Mouse (Mus musculus) intestine, embryonic 16.5 days (tissue): Measurements from ENCODE around the gene Gprc5b. TPM values are rescaled to one million over a fixed set of nuclear protein-coding genes. Genes with fewer than 3 reads are reported as not detected.
A peak's percentile ranks its signal among the peaks of the same experiment; 100 is the strongest.

Experiments
- ATAC-seq: fragments of 200-750 bp; cut with Nextera tagmentation; 2 replicates; pipeline ENCODE4 v1.8.0; 2017; ENCODE audit warnings: moderate TSS enrichment, moderate library complexity
- H3K27ac ChIP-seq: fragments of 300-500 bp; sonication (generic); 2 replicates; pipeline ENCODE4 v1.5.1; 2014; ENCODE audit warnings: mild to moderate bottlenecking, low read length
- H3K27me3 ChIP-seq: fragments of 300-500 bp; sonication (generic); replicated peaks from 2 replicates; pipeline ENCODE4 v1.6.1; 2014; ENCODE audit warnings: low read length, control low read depth, mixed read lengths; ENCODE audit not compliant: control insufficient read depth, insufficient read depth
- H3K36me3 ChIP-seq: fragments of 300-500 bp; sonication (generic); 2 replicates; pipeline ENCODE4 v1.6.1; 2014; ENCODE audit warnings: low read length, control low read depth; ENCODE audit not compliant: control insufficient read depth, insufficient read depth
- H3K4me1 ChIP-seq: fragments of 300-500 bp; sonication (generic); 2 replicates; pipeline ENCODE4 v1.6.1; 2014; ENCODE audit warnings: low read length, control low read depth, mixed read lengths; ENCODE audit not compliant: control insufficient read depth, insufficient read depth
- H3K4me2 ChIP-seq: fragments of 300-500 bp; sonication (generic); 2 replicates; pipeline ENCODE4 v1.6.1; 2014; ENCODE audit warnings: low read depth, low read length, control low read depth
- H3K4me3 ChIP-seq: fragments of 300-500 bp; sonication (generic); 2 replicates; pipeline ENCODE4 v1.5.1; 2014; ENCODE audit warnings: mild to moderate bottlenecking, low read length
- H3K9ac ChIP-seq: fragments of 300-500 bp; sonication (generic); 2 replicates; pipeline ENCODE4 v1.6.1; 2014; ENCODE audit warnings: low read depth, low read length
- H3K9me3 ChIP-seq: fragments of 300-500 bp; sonication (generic); 2 replicates; pipeline ENCODE4 v1.6.1; 2016; ENCODE audit warnings: low read length, control low read depth; ENCODE audit not compliant: control insufficient read depth
- WGBS: fragments of 180-500 bp; shearing (Covaris S2); extraction: QIAGEN DNeasy Blood & Tissue Kit; methylation state at CpG from one replicate; pipeline ENCODE4 v1.1.7; 2014; 5-methylcytosine and 5-hydroxymethylcytosine counted together
- polyA plus RNA-seq: library from polyadenylated mRNA; unstranded; fragments of >200 nt; fragmentation: Nextera tagmentation; extraction: Ambion mirVana; gene quantifications from 2 replicates; pipeline ENCODE4 v1.2.1, GENCODE M21; 2015

The Gprc5b gene
- polyA plus RNA-seq, 1 experiment from 2014 or later = 2.8 TPM

DNA sequence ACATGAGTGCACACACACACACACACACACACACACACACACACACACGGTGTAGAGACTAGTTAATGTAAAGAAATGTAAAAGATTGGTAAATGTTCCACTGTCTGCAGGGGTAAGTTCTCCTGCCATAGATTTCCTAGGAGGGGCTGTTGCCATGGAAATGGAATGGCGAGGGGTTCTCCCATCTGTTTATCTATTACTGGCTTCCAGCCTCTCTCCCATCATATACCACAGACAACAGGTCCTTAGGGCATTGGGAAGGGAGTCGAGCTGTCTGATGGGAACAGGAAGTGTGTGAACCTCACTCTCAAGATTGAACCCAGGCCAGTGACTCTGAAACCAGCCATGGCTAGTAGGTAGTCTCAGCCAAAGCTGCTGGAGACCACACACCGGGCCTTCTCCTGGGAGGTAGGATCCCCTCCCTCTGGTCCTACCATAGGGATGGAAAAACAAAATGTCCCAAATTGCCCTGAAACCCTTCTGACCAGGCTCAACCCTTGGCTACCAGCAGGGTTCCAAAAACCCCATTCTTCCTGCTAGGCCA is 3.6 kb downstream of the Gprc5b start:
- Histone ChIP-seq H3K9ac (no peak overlapping the region), H3K27me3 (no peaks in the 10 kb centered on the region), H3K4me2 (no peak overlapping the region), H3K27ac (no peak overlapping the region), H3K36me3 (no peaks in the 10 kb centered on the region), H3K4me3 (no peak overlapping the region), H3K4me1 (peaks cover 21% of the 10 kb centered on the region), H3K9me3 (no peaks in the 10 kb centered on the region)
- ATAC-seq = no peak
- WGBS = 41% methylated on average over 4 of the region's 4 CpGs

DNA sequence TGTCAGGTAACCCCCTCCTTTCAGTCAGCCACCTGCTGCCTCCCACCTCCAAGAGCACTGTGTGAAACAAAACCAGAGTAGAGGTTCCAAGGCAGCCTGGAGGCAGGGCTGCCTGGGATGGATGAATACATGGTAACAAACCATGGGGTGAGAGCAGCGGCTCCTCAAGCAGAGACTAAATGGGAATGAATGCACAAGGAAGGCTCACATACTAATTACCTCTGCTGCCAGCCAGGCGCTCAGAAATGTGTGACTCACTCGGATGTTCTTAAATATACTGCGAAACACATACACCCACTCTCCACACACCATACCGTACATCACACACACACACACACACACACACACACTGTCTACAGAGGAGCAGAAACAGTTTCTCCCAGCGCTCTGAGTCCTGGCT is 4.7 kb downstream of the Gprc5b start:
- Histone ChIP-seq H3K9ac (no peak overlapping the region), H3K27me3 (no peaks in the 10 kb centered on the region), H3K4me3 (no peak overlapping the region)

DNA sequence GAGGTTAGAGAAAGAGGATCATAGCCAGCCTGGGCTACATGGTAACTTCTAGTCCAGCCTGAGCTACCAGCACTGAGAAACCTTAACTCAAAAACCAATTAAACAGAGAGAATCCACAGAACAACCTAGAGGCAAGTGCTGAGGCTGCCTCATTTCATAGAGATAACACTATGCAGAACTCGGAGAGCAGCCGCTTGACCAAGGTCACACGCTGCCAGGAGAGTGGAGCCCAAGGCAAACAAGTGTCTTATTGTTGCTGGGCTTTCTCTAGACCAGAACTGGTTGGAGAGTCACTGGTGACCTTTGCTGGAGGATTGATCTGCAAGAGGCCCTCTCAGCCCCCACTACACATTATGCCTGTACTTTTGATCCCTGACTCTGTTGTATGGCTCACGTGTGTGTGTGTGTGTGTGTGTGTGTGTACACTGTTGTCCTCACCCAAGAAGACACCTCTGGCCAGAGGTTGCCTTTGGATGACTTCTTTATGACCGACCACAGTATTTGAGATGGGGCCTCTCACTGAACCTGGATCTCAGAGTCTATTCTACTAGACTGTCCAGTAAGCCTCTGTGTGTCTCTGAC is 5.6 kb downstream of the Gprc5b start:
- 59% methylated on average over 5 of the region's 5 CpGs for WGBS
- no peaks in the 10 kb centered on the region for H3K9me3 ChIP-seq
- H3K4me2 ChIP-seq = no peak overlapping the region
- no peaks in the 10 kb centered on the region for H3K27me3 ChIP-seq
- H3K9ac ChIP-seq = no peak overlapping the region
- H3K27ac ChIP-seq = no peak overlapping the region
- H3K36me3 ChIP-seq = no peaks in the 10 kb centered on the region
- H3K4me1 ChIP-seq = peaks cover 13% of the 10 kb centered on the region
- H3K4me3 ChIP-seq = no peak overlapping the region
- peak; percentile 36 for ATAC-seq

More for the DNA sequence above, 4.7 kb downstream of the Gprc5b start:
- ATAC-seq = no peak
- H3K9me3 ChIP-seq = no peaks in the 10 kb centered on the region
- WGBS = 75% methylated on average over 6 of the region's 6 CpGs
- H3K4me1 ChIP-seq = peaks cover 13% of the 10 kb centered on the region
- no peak overlapping the region for H3K27ac ChIP-seq
- H3K36me3 ChIP-seq = no peaks in the 10 kb centered on the region
- H3K4me2 ChIP-seq = no peak overlapping the region

DNA sequence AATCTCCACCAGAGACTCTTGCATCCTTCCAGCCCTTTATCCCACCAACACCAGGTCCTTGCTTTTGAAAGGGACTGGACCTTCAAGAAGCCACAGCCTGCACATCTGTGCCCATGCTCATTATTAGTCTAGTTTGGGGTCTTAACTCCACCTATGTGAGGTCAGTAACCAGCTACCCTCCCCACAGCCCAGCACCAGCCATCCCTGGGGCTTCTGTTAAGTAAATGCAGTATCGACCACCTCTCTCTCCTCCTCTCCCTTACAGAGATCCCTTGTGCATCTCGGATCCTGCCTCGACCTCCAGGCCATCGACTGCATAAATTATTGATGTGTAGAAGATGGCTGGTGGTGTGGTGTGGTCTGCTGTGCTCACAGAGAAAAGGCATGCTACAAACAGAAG is 8.6 kb downstream of the Gprc5b start:
- ATAC-seq = no peak
- 71% methylated on average over 4 of the region's 4 CpGs for WGBS

DNA sequence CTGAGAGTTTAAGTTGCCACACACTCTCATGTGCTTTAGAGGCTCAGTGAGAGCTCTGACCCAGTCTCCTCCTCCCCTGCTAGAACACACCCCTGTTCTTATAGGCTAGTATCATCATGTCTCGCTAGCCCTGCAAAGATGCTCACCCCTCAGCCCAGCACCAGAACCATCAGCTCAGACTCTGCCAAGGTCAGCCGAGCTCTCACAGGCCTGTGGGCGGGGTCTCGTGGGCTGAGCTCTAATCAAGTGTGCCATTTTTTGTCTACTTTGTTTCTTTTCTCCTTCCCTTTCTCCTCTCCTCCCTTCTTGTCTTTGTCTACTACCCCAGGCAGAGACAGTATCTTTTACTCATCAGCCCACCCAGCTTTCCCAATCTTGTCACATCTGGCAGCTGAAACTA is 9.2 kb downstream of the Gprc5b start:
- H3K9ac ChIP-seq = no peak overlapping the region
- no peaks in the 10 kb centered on the region for H3K9me3 ChIP-seq
- no peak overlapping the region for H3K4me3 ChIP-seq
- 71% methylated on average over 4 of the region's 4 CpGs for WGBS
- H3K4me2 ChIP-seq = no peak overlapping the region
- H3K27ac ChIP-seq = no peak overlapping the region
- no peaks in the 10 kb centered on the region for H3K27me3 ChIP-seq
- no peak for ATAC-seq
- no peaks in the 10 kb centered on the region for H3K4me1 ChIP-seq
- no peaks in the 10 kb centered on the region for H3K36me3 ChIP-seq

More for the DNA sequence above, 8.6 kb downstream of the Gprc5b start:
- Histone ChIP-seq H3K27me3 (no peaks in the 10 kb centered on the region), H3K9ac (no peak overlapping the region), H3K36me3 (no peaks in the 10 kb centered on the region), H3K4me1 (0 out of 2 replicates have a peak, but pooled peaks cover 5% of the 10 kb centered on the region), H3K27ac (no peak overlapping the region), H3K4me2 (no peak overlapping the region), H3K9me3 (no peaks in the 10 kb centered on the region), H3K4me3 (no peak overlapping the region)

DNA sequence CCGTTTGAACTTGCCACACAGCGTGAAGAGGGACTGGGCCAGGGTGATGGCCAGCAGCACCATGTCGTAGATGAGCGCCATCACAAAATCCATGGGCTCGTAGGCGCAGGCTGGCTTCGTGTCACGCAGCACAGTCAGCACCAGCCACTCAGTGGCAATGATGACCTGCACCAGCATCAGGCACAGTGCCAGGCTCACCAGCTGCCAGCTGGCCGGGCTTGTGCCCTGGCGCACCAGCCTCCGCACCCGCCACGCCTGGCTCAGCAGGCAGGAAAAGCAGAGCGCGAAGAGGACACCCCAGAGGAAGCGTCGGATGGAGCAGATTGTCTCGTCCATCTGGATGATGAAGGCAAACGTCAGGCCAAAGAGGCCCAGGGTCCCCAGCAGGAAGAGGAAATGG is 11.1 kb downstream of the Gprc5b start:
- no peaks in the 10 kb centered on the region for H3K4me1 ChIP-seq
- H3K4me2 ChIP-seq = no peak overlapping the region
- no peaks in the 10 kb centered on the region for H3K36me3 ChIP-seq
- H3K4me3 ChIP-seq = no peak overlapping the region
- ATAC-seq = no peak
- WGBS = 83% methylated on average over 19 of the region's 19 CpGs
- no peaks in the 10 kb centered on the region for H3K27me3 ChIP-seq
- no peaks in the 10 kb centered on the region for H3K9me3 ChIP-seq
- H3K9ac ChIP-seq = no peak overlapping the region
- no peak overlapping the region for H3K27ac ChIP-seq

DNA sequence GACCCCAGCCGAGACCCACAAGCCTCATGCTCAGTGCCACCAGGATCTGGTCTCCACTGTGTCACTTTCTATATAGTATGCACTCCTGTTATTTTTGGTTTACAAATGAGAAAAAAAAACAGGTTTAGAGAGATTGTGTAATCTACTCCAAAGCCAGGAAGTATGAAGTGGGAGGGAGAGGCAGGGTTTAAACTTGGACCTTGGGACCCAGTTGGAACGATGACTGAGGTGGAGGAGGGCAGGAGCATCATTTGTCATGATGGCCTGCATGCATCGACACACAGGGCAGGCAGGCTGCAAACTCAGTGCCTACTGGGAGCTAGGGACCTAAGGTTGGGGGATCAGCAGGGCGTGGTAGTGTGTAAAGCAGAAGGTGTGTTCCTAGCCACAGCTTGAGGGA is 12.4 kb downstream of the Gprc5b start:
- no peaks in the 10 kb centered on the region for H3K4me1 ChIP-seq
- H3K4me3 ChIP-seq = no peak overlapping the region
- H3K9ac ChIP-seq = no peak overlapping the region
- H3K36me3 ChIP-seq = no peaks in the 10 kb centered on the region
- WGBS = 80% methylated on average over 4 of the region's 4 CpGs
- H3K4me2 ChIP-seq = no peak overlapping the region
- no peaks in the 10 kb centered on the region for H3K27me3 ChIP-seq
- H3K9me3 ChIP-seq = no peaks in the 10 kb centered on the region
- no peak for ATAC-seq
- H3K27ac ChIP-seq = no peak overlapping the region

DNA sequence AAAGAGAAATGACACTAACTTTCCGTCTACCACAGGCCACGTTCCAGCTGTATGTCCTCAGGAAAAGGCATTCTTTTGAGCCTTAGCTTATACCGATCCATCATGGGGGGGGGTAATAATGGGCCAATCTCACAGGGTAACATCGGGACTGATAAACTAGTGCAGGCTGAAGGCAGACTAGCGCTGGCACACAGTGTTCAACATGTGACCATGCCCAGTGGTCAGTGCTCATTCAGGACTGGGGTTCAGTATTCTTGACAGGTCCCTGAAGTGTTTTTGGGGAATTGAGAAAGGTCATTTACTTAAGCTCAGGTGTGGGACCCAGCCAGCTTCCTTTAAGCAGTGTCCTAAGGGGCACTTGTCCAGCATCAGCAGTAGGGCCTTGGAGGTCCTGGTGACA is 13.2 kb downstream of the Gprc5b start:
- no peaks in the 10 kb centered on the region for H3K36me3 ChIP-seq
- no peak overlapping the region for H3K9ac ChIP-seq
- no peak overlapping the region for H3K4me3 ChIP-seq
- H3K4me2 ChIP-seq = no peak overlapping the region
- H3K27me3 ChIP-seq = no peaks in the 10 kb centered on the region
- H3K4me1 ChIP-seq = no peaks in the 10 kb centered on the region
- WGBS = 88% methylated on average over 5 of the region's 5 CpGs
- ATAC-seq = no peak
- H3K27ac ChIP-seq = no peak overlapping the region
- no peaks in the 10 kb centered on the region for H3K9me3 ChIP-seq

DNA sequence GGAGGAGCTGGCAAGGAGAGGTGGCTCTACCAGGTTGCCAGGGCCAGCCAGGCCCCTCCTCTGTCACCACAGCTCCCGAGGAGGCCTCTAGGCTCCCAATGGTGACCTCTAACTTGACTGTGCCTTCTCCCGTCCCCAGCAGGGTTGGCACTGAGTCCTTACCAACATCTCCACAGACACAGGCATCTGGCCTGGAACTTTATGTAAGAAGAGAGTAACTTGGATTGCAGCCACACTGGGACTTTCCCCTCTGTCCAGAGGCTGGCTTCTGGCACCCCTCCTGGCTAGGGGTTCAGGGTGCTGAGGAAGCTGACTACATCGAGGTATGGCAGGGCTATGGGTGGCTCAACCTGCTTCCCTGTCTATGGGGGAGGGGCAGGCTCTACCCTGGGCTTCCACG is 13.7 kb downstream of the Gprc5b start:
- no peak overlapping the region for H3K4me3 ChIP-seq
- H3K9ac ChIP-seq = no peak overlapping the region
- ATAC-seq = no peak
- no peaks in the 10 kb centered on the region for H3K36me3 ChIP-seq
- no peaks in the 10 kb centered on the region for H3K4me1 ChIP-seq
- H3K27me3 ChIP-seq = no peaks in the 10 kb centered on the region
- WGBS = 67% methylated on average over 4 of the region's 4 CpGs
- no peaks in the 10 kb centered on the region for H3K9me3 ChIP-seq
- no peak overlapping the region for H3K4me2 ChIP-seq
- no peak overlapping the region for H3K27ac ChIP-seq

DNA sequence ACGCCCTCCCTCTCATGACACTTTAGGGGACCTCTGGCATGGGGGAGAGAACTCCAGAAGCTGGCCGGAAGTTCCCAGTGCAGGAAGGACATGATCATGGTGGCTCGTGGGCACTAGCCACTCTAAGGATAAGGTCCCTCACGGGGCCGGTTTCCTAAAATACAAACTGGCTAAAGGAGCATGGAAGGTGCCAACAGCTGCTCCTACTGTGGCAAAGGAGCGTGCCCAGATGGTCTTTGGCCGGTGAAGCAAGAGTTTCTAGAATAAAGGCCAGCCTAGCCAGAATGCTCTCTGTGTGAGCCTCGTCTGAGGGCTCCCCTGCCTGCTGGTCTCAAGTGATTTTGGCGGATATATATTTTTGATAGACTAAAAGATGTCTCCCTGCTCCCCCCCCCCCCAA is 15.3 kb downstream of the Gprc5b start:
- Histone ChIP-seq H3K9me3 (no peaks in the 10 kb centered on the region), H3K4me3 (no peak overlapping the region), H3K27me3 (no peaks in the 10 kb centered on the region), H3K27ac (no peak overlapping the region), H3K9ac (no peak overlapping the region), H3K36me3 (no peaks in the 10 kb centered on the region), H3K4me1 (no peaks in the 10 kb centered on the region), H3K4me2 (no peak overlapping the region)
- WGBS = 88% methylated on average over 9 of the region's 9 CpGs
- no peak for ATAC-seq
